Mouse (Mus musculus) urinary bladder, adult 18-20 months (tissue): ENCODE measurements at regions not wholly inside any gene's neighbourhood (a gene's known extent, or its start where the extent isn't known, plus 50 kb on each side); places are given as distances from the start of the nearest gene placed in this dataset.

Experiments used
- DNase-seq, 2 experiments: peaks; one replicate each; pipeline ENCODE4 v3.0.0; 2022; ENCODE audit warnings: low spot score in 2 of 2, mixed read lengths in 2 of 2

- no peak for DNase-seq
Measured at GRCm38 (mm10) chr6:49769904-49770720, 52.4 kb upstream of the Npy start.
